Mouse (Mus musculus) embryonic fibroblast, embryonic 13.5 days (primary cell): ENCODE measurements around the gene Apoc4.

Experiments used
- CTCF ChIP-seq: IDR thresholded peaks from 2 replicates; pipeline ENCODE4 v1.5.1; 2011; ENCODE audit warnings: mild to moderate bottlenecking, control low read depth, low read length, moderate library complexity, borderline replicate concordance; ENCODE audit not compliant: insufficient read depth
- POLR2A ChIP-seq: IDR thresholded peaks from 2 replicates; pipeline ENCODE4 v1.6.1; 2011; ENCODE audit warnings: low read depth, mild to moderate bottlenecking, control low read depth, low read length, moderate library complexity

- TF ChIP-seq CTCF (no peak), POLR2A (no peak)
Measured at GRCm38 (mm10) chr7:19688101-19688500, 6.8 kb upstream of the Apoc4 start.
